Mouse (Mus musculus) ES-E14 (cell line): ENCODE measurements around the gene Slc16a10. TPM values are rescaled to one million over a fixed set of nuclear protein-coding genes. Genes with fewer than 3 reads are reported as not detected.

Experiments
- DNase-seq: peaks from one replicate; pipeline ENCODE4 v3.0.0-alpha.2; 2013; ENCODE audit warnings: low read depth, low spot score
- H3K27ac ChIP-seq: 2 replicates; pipeline ENCODE4 v1.5.1; 2012; ENCODE audit warnings: low read depth, mild to moderate bottlenecking, low read length, moderate library complexity, mixed read lengths; ENCODE audit not compliant: poor library complexity, insufficient read depth, severe bottlenecking
- H3K36me3 ChIP-seq: 2 replicates; pipeline ENCODE4 v1.6.1; 2012; ENCODE audit warnings: mild to moderate bottlenecking, low read length, moderate library complexity, mixed read lengths; ENCODE audit not compliant: control insufficient read depth, poor library complexity, insufficient read depth, severe bottlenecking
- H3K4me1 ChIP-seq, 2 experiments: fragments of 150-350 bp in 1 of 2; sonication (generic) in 1 of 2; 2 replicates each; pipeline ENCODE4 v1.6.1; 2012; ENCODE audit warnings: low read length in 2 of 2, mild to moderate bottlenecking in 1 of 2, mixed read lengths in 1 of 2; ENCODE audit not compliant: control insufficient read depth in 2 of 2, insufficient read depth in 2 of 2, poor library complexity in 1 of 2
- H3K4me3 ChIP-seq, 2 experiments: fragments of 150-350 bp in 1 of 2; sonication (generic) in 1 of 2; 2 replicates each; pipeline ENCODE4 v1.5.1; 2012; ENCODE audit warnings: low read length in 2 of 2, low read depth in 1 of 2, mild to moderate bottlenecking in 1 of 2, mixed read lengths in 1 of 2; ENCODE audit not compliant: insufficient read depth in 1 of 2, poor library complexity in 1 of 2, severe bottlenecking in 1 of 2
- H3K9ac ChIP-seq: 2 replicates; pipeline ENCODE4 v1.6.1; 2012; ENCODE audit warnings: low read depth, mild to moderate bottlenecking, low read length, mixed read lengths; ENCODE audit not compliant: poor library complexity, insufficient read depth, severe bottlenecking
- H3K9me3 ChIP-seq: fragments of 150-350 bp; sonication (generic); 2 replicates; pipeline ENCODE4 v1.6.1; 2012; ENCODE audit warnings: low read depth, mild to moderate bottlenecking, low read length; ENCODE audit not compliant: control insufficient read depth, insufficient read depth
- CHD2 ChIP-seq: IDR thresholded peaks from 2 replicates; pipeline ENCODE4 v1.6.1; 2014; ENCODE audit warnings: mild to moderate bottlenecking, low read depth, low read length, inconsistent platforms
- HCFC1 ChIP-seq: IDR thresholded peaks from 2 replicates; pipeline ENCODE4 v1.6.1; 2012; ENCODE audit warnings: low read length, inconsistent platforms, borderline replicate concordance; ENCODE audit not compliant: insufficient read depth
- MAFK ChIP-seq: IDR thresholded peaks from 2 replicates; pipeline ENCODE4 v1.6.1; 2014; ENCODE audit warnings: mild to moderate bottlenecking, low read depth, low read length, inconsistent platforms; ENCODE audit not compliant: insufficient read depth
- ZC3H11A ChIP-seq: IDR thresholded peaks from 2 replicates; pipeline ENCODE4 v1.6.1; 2012; ENCODE audit warnings: low read depth, mild to moderate bottlenecking, inconsistent platforms, low read length, borderline replicate concordance
- ZNF384 ChIP-seq: IDR thresholded peaks from 2 replicates; pipeline ENCODE4 v1.6.1; 2012; ENCODE audit warnings: low read depth, low read length, inconsistent platforms
- in situ Hi-C, 2 experiments: fragments of 600-800 bp; cut with MboI; formaldehyde crosslinking; loops; one replicate each; pipeline ENCODE4 v1.15.1; 2025; ENCODE audit warnings: low sequenced_read_pairs in 2 of 2, inconsistent platforms in 1 of 2; ENCODE audit not compliant: unreplicated experiment in 2 of 2
- total RNA-seq: library from RNA; depleted of rRNA; stranded (reverse); fragments of 300-350 nt; gene quantifications from 2 replicates; pipeline ENCODE4 v1.2.3, GENCODE M21; 2012

Gene Slc16a10
- total RNA-seq, 1 experiment, result 6.2 TPM

GRCm38 (mm10) chr10:40068595-40068994, 73.5 kb downstream of the Slc16a10 start:
- no peaks in the 10 kb centered on the region for H3K36me3 ChIP-seq
- no peak for TF ChIP-seq ZNF384
- no peak for TF ChIP-seq CHD2
- TF ChIP-seq HCFC1, result no peak
- no peak for TF ChIP-seq ZC3H11A
- TF ChIP-seq MAFK, result no peak
- in situ Hi-C loops, result no loop called here
- H3K9ac ChIP-seq, result no peak overlapping the region
- H3K4me3 ChIP-seq, result no peak overlapping the region
- no peak for DNase-seq
- H3K27ac ChIP-seq, result no peak overlapping the region
- no peaks in the 10 kb centered on the region for H3K4me1 ChIP-seq
- no peaks in the 10 kb centered on the region for H3K9me3 ChIP-seq

GRCm38 (mm10) chr10:40067529-40067928, 74.5 kb downstream of the Slc16a10 start:
- H3K9me3 ChIP-seq, result no peaks in the 10 kb centered on the region
- no peak for TF ChIP-seq ZC3H11A
- H3K27ac ChIP-seq, result no peak overlapping the region
- DNase-seq, result no peak
- H3K4me3 ChIP-seq, result no peak overlapping the region
- in situ Hi-C loops, result no loop called here
- H3K36me3 ChIP-seq, result no peaks in the 10 kb centered on the region
- no peaks in the 10 kb centered on the region for H3K4me1 ChIP-seq
- no peak overlapping the region for H3K9ac ChIP-seq

- H3K4me1 ChIP-seq, result no peaks in the 10 kb centered on the region
- no peak for TF ChIP-seq ZC3H11A
- TF ChIP-seq MAFK, result no peak
- no peak for TF ChIP-seq CHD2
- TF ChIP-seq HCFC1, result no peak
- TF ChIP-seq ZNF384, result no peak
- H3K36me3 ChIP-seq, result no peaks in the 10 kb centered on the region
- H3K4me3 ChIP-seq, result no peak overlapping the region
- H3K9ac ChIP-seq, result no peak overlapping the region
- in situ Hi-C loops, result no loop called here
- no peak overlapping the region for H3K27ac ChIP-seq
- no peaks in the 10 kb centered on the region for H3K9me3 ChIP-seq
- no peak for DNase-seq
Observed at GRCm38 (mm10) chr10:40067071-40067470, 75.0 kb downstream of the Slc16a10 start.

GRCm38 (mm10) chr10:40065357-40065756, 76.7 kb downstream of the Slc16a10 start:
- Histone ChIP-seq H3K4me1 (no peaks in the 10 kb centered on the region), H3K4me3 (no peak overlapping the region), H3K27ac (no peak overlapping the region), H3K9me3 (no peaks in the 10 kb centered on the region), H3K9ac (no peak overlapping the region), H3K36me3 (no peaks in the 10 kb centered on the region)
- DNase-seq, result no peak
- TF ChIP-seq ZNF384 (no peak), CHD2 (no peak), ZC3H11A (no peak), MAFK (no peak), HCFC1 (no peak)
- in situ Hi-C loops, result no loop called here

GRCm38 (mm10) chr10:40063291-40063890, 78.7 kb downstream of the Slc16a10 start:
- Histone ChIP-seq H3K9me3 (no peaks in the 10 kb centered on the region), H3K4me3 (no peak overlapping the region), H3K36me3 (no peaks in the 10 kb centered on the region), H3K9ac (no peak overlapping the region), H3K4me1 (no peaks in the 10 kb centered on the region), H3K27ac (no peak overlapping the region)
- in situ Hi-C loops, result no loop called here
- DNase-seq, result no peak
- TF ChIP-seq MAFK (no peak), ZNF384 (no peak), ZC3H11A (no peak)
